Mouse (Mus musculus): ENCODE measurements around the gene Asic3. TPM values are rescaled to one million over a fixed set of nuclear protein-coding genes. Genes with fewer than 3 reads are reported as not detected.
A peak's percentile ranks its signal among the peaks of the same experiment; 100 is the strongest.

Gene Asic3
- polyA plus RNA-seq, 1 experiment from 2014 or later: 0.59 TPM

GRCm38 (mm10) chr5:24426037-24426432 lies 12.8 kb downstream of the Asic3 start:
- no peak for ATAC-seq (replicated peaks)
- Histone ChIP-seq H3K36me3 (peaks cover 2% of the 10 kb centered on the region; the same call in 1 of the 2 replicates), H3K9me3 (no peaks in the 10 kb centered on the region), H3K4me2 (replicated peaks) (peak overlapping the region; percentile 89), H3K27ac (replicated peaks) (no peak overlapping the region), H3K9ac (replicated peaks) (peak overlapping the region; percentile 63; the same call in 1 of the 2 replicates), H3K4me1 (peaks cover 48% of the 10 kb centered on the region), H3K27me3 (no peaks in the 10 kb centered on the region), H3K4me3 (peak overlapping the region; percentile 65)
- 1% methylated on average over 10 of the region's 10 CpGs for WGBS

- peaks cover 8% of the 10 kb centered on the region; the same call in 1 of the 2 replicates for H3K36me3 ChIP-seq
- peaks cover 48% of the 10 kb centered on the region for H3K4me1 ChIP-seq
- peak overlapping the region; percentile 89; the same call in 1 of the 2 replicates for H3K4me2 ChIP-seq (replicated peaks)
- 14% methylated on average over 9 of the region's 9 CpGs for WGBS
- no peak overlapping the region for H3K27ac ChIP-seq (replicated peaks)
- ATAC-seq (replicated peaks): no peak
- H3K4me3 ChIP-seq: peak overlapping the region; percentile 65; the same call in 1 of the 2 replicates
- no peaks in the 10 kb centered on the region for H3K9me3 ChIP-seq
- H3K27me3 ChIP-seq: no peaks in the 10 kb centered on the region
- H3K9ac ChIP-seq (replicated peaks): no peak overlapping the region
Measured at GRCm38 (mm10) chr5:24426556-24427284, 13.5 kb downstream of the Asic3 start.

GRCm38 (mm10) chr5:24427285-24427633 lies 14.1 kb downstream of the Asic3 start:
- WGBS: 10% methylated on average over 12 of the region's 12 CpGs
- ATAC-seq (replicated peaks): no peak
- H3K27me3 ChIP-seq: no peaks in the 10 kb centered on the region
- no peak overlapping the region for H3K27ac ChIP-seq (replicated peaks)
- H3K4me2 ChIP-seq (replicated peaks): no peak overlapping the region
- H3K9ac ChIP-seq (replicated peaks): no peak overlapping the region
- H3K4me1 ChIP-seq: peaks cover 43% of the 10 kb centered on the region
- no peak overlapping the region for H3K4me3 ChIP-seq
- H3K9me3 ChIP-seq: no peaks in the 10 kb centered on the region
- H3K36me3 ChIP-seq: peaks cover 10% of the 10 kb centered on the region; the same call in 1 of the 2 replicates

- Histone ChIP-seq H3K4me1 (peaks cover 36% of the 10 kb centered on the region), H3K4me2 (replicated peaks) (no peak overlapping the region), H3K27me3 (no peaks in the 10 kb centered on the region), H3K27ac (replicated peaks) (no peak overlapping the region), H3K4me3 (no peak overlapping the region), H3K9me3 (no peaks in the 10 kb centered on the region), H3K9ac (replicated peaks) (no peak overlapping the region), H3K36me3 (peaks cover 13% of the 10 kb centered on the region; the same call in 1 of the 2 replicates)
- WGBS: 9% methylated on average over 15 of the region's 15 CpGs
- no peak for ATAC-seq (replicated peaks)
Measured at GRCm38 (mm10) chr5:24427981-24428402, 14.8 kb downstream of the Asic3 start.

- Histone ChIP-seq H3K27ac (replicated peaks) (no peak overlapping the region), H3K9ac (replicated peaks) (no peak overlapping the region)
Measured at GRCm38 (mm10) chr5:24428596-24428995, 15.4 kb downstream of the Asic3 start.

GRCm38 (mm10) chr5:24433993-24434392 lies 20.8 kb downstream of the Asic3 start:
- ATAC-seq (replicated peaks): no peak
- Histone ChIP-seq H3K9ac (replicated peaks) (no peak overlapping the region), H3K36me3 (peaks cover 24% of the 10 kb centered on the region), H3K9me3 (no peaks in the 10 kb centered on the region), H3K27me3 (no peaks in the 10 kb centered on the region), H3K4me3 (no peak overlapping the region), H3K4me2 (replicated peaks) (no peak overlapping the region), H3K4me1 (no peaks in the 10 kb centered on the region), H3K27ac (replicated peaks) (no peak overlapping the region)
- 92% methylated on average over 8 of the region's 8 CpGs for WGBS

More at GRCm38 (mm10) chr5:24428596-24428995, 15.4 kb downstream of the Asic3 start:
- Histone ChIP-seq H3K4me2 (replicated peaks) (no peak overlapping the region), H3K36me3 (peaks cover 17% of the 10 kb centered on the region; the same call in 1 of the 2 replicates), H3K9me3 (no peaks in the 10 kb centered on the region), H3K4me1 (peaks cover 35% of the 10 kb centered on the region), H3K27me3 (no peaks in the 10 kb centered on the region), H3K4me3 (no peak overlapping the region)
- ATAC-seq (replicated peaks): no peak
- WGBS: 21% methylated on average over 9 of the region's 9 CpGs

GRCm38 (mm10) chr5:24441187-24441586 lies 28.0 kb downstream of the Asic3 start:
- no peaks in the 10 kb centered on the region for H3K27me3 ChIP-seq
- 90% methylated on average over 8 of the region's 8 CpGs for WGBS
- peaks cover 25% of the 10 kb centered on the region for H3K36me3 ChIP-seq
- H3K4me3 ChIP-seq: no peak overlapping the region
- no peaks in the 10 kb centered on the region for H3K9me3 ChIP-seq
- H3K4me2 ChIP-seq (replicated peaks): no peak overlapping the region
- no peak overlapping the region for H3K9ac ChIP-seq (replicated peaks)
- H3K4me1 ChIP-seq: peaks cover 17% of the 10 kb centered on the region
- ATAC-seq (replicated peaks): no peak
- no peak overlapping the region for H3K27ac ChIP-seq (replicated peaks)

- H3K4me2 ChIP-seq (replicated peaks): no peak overlapping the region
- ATAC-seq (replicated peaks): no peak
- no peak overlapping the region for H3K4me3 ChIP-seq
- 85% methylated on average over 9 of the region's 9 CpGs for WGBS
- no peaks in the 10 kb centered on the region for H3K27me3 ChIP-seq
- H3K36me3 ChIP-seq: peaks cover 25% of the 10 kb centered on the region
- H3K9me3 ChIP-seq: no peaks in the 10 kb centered on the region
- H3K9ac ChIP-seq (replicated peaks): no peak overlapping the region
- H3K4me1 ChIP-seq: peaks cover 25% of the 10 kb centered on the region
- H3K27ac ChIP-seq (replicated peaks): no peak overlapping the region
Measured at GRCm38 (mm10) chr5:24442029-24442428, 28.8 kb downstream of the Asic3 start.

- no peak overlapping the region for H3K27ac ChIP-seq (replicated peaks)
- peaks cover 35% of the 10 kb centered on the region for H3K4me1 ChIP-seq
- H3K27me3 ChIP-seq: no peaks in the 10 kb centered on the region
- 90% methylated on average over 7 of the region's 7 CpGs for WGBS
- no peaks in the 10 kb centered on the region for H3K9me3 ChIP-seq
- ATAC-seq (replicated peaks): no peak
- no peak overlapping the region for H3K9ac ChIP-seq (replicated peaks)
- no peak overlapping the region for H3K4me3 ChIP-seq
- H3K36me3 ChIP-seq: peaks cover 25% of the 10 kb centered on the region
- H3K4me2 ChIP-seq (replicated peaks): no peak overlapping the region
Measured at GRCm38 (mm10) chr5:24443204-24443603, 30.0 kb downstream of the Asic3 start.

GRCm38 (mm10) chr5:24443927-24444326 lies 30.7 kb downstream of the Asic3 start:
- Histone ChIP-seq H3K4me3 (peak overlapping the region; percentile 96), H3K27me3 (peaks cover 6% of the 10 kb centered on the region; the same call in 1 of the 2 replicates), H3K9me3 (no peaks in the 10 kb centered on the region), H3K4me2 (replicated peaks) (peak overlapping the region; percentile 96), H3K27ac (replicated peaks) (no peak overlapping the region), H3K36me3 (peaks cover 25% of the 10 kb centered on the region), H3K9ac (replicated peaks) (no peak overlapping the region), H3K4me1 (peaks cover 36% of the 10 kb centered on the region)
- ATAC-seq (replicated peaks): no peak
- 80% methylated on average over 12 of the region's 12 CpGs for WGBS

- H3K9me3 ChIP-seq: no peaks in the 10 kb centered on the region
- peaks cover 36% of the 10 kb centered on the region for H3K4me1 ChIP-seq
- under 1% methylated on average over 60 of the region's 60 CpGs for WGBS
- ATAC-seq (replicated peaks): peak; percentile 85
- peak within 1 kb of the TSS; percentile 87 for H3K27ac ChIP-seq (replicated peaks)
- peaks cover 12% of the 10 kb centered on the region; the same call in 1 of the 2 replicates for H3K27me3 ChIP-seq
- H3K36me3 ChIP-seq: peaks cover 23% of the 10 kb centered on the region
- peak within 1 kb of the TSS; percentile 97 for H3K9ac ChIP-seq (replicated peaks)
- H3K4me2 ChIP-seq (replicated peaks): peak within 1 kb of the TSS; percentile 96
- H3K4me3 ChIP-seq: peak within 1 kb of the TSS; percentile 96
Measured at GRCm38 (mm10) chr5:24444746-24445427, 31.7 kb downstream of the Asic3 start, which contains the start of gene Fastk. TSS of gene Fastk (minus strand) at chr5:24445287.

- WGBS: 59% methylated on average over 20 of the region's 20 CpGs
- Histone ChIP-seq H3K27ac (replicated peaks) (peak overlapping the region; percentile 87), H3K27me3 (peaks cover 14% of the 10 kb centered on the region; the same call in 1 of the 2 replicates), H3K4me2 (replicated peaks) (peak overlapping the region; percentile 96), H3K4me1 (peaks cover 36% of the 10 kb centered on the region), H3K9ac (replicated peaks) (peak overlapping the region; percentile 97), H3K36me3 (peaks cover 21% of the 10 kb centered on the region), H3K9me3 (no peaks in the 10 kb centered on the region), H3K4me3 (peak overlapping the region; percentile 96)
- no peak; the same call in 1 of the 2 replicates for ATAC-seq (replicated peaks)
Measured at GRCm38 (mm10) chr5:24445428-24446080, 32.4 kb downstream of the Asic3 start.

Data from forebrain, embryonic 15.5 days (tissue).